Mouse (Mus musculus) cerebellum, adult 18-20 months (tissue): ENCODE data around the gene Sycp2.
"Not testable (repeated sequence)": the region's sequence is repeated elsewhere in the genome, so short reads cannot be mapped to it uniquely, and the experiment has no call there.

Source experiments
- DNase-seq, 2 experiments: peaks; one replicate each; pipeline ENCODE4 v3.0.0; 2021

Gene Sycp2

GRCm38 (mm10) chr2:178413481-178414260 is 6.2 kb upstream of the Sycp2 start:
- peak; percentile 23 to 46 for DNase-seq

GRCm38 (mm10) chr2:178413081-178413480 is 5.6 kb upstream of the Sycp2 start:
- no peak for DNase-seq

DNA sequence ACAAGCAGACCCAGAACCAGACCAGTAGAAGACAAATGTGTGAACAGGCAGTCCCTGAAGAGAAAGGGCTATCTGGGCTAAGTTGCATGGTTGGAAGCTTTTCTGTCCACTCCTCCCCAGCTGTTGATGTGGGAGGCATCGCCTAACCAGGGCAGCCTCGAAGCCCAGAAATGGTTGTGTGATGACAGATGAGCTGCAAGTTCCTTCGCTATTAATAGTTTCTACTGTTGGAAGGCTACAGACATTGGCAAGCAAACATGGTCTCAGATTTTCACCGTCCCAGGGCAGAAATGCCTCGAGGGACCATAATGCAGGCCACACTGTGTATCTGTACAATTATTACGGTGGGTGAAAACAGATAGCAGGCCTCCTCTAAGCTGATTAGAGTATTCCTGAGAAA is 5.1 kb upstream of the Sycp2 start:
- DNase-seq, result peak in 1 of 2 experiments; percentile 23

DNA sequence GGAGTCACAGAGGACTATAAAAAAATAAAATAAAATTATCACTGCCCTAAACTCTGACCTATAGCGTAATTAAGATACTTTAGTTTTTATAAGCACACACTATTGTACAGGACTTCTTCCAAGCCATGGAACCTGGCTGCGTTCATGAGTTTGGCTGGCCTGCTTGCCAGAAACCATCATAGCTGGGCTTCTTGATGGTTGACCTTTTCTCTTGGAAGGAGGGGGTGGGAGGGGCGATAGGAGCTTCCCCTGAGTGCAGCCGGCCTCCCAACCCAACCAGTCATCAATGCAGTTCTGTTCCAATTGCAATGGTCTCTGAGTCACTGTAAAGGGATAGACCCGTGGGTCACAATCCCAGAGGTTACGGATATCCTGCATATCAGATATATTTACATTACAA is 2.8 kb upstream of the Sycp2 start:
- no peak for DNase-seq

DNA sequence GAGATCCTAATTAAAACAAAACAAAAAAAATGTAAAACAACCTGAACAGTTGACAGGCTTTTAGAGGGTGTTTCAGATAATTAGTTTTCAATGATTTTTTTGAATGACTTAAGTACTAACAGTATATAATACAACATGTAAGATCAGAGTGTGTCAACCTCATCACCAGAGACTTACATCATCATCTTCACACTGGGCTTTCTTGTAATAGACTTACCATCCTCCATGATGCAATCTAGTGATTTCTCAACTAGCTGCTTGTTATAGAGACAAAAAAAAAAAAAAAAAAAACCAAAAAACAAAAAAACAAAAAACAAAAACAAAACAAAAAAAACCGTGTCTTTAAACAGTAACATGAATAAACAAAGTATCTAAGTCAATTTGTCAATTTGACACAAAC is 1.5 kb upstream of the Sycp2 start:
- DNase-seq, result no peak

GRCm38 (mm10) chr2:178342597-178342996 is 64.9 kb downstream of the Sycp2 start:
- DNase-seq, result no peak

DNA sequence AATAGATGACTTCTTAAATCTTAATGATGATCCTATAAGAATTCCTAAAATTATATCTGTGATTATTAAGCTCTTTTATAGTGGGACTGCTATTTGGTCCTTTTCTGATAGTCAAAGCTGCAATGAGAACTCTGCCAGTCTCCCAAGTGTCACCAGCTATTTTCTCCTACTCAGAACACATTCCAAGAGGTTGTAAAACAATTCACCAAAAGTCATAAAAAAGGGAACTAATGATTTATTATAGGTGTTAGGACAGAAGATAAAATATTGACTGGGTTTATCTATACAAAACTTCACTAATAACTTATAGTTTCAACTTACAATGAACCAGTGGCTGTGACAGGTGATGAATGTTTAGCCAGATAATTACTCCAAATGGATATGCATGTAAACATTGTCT is 65.4 kb downstream of the Sycp2 start:
- DNase-seq, result not testable (repeated sequence)

DNA sequence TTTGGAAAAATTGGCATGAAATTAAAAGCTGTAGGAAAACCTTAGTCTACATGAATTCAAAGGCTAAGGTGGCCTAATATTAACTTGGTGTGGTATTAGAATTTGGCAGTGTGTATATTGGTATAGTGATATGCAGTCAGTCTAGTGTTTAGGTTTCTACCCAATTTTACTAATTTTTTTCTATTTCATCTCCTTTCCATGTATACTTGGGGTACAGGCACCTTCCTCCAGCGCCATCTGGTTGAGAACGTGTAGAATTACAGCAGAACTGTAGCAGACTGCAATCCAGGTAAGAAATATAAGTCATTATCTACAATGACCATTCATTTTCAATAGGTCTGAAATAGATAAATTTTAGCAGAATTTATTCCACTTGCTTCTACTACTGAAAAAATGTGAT is 68.4 kb downstream of the Sycp2 start:
- DNase-seq, result peak in 1 of 2 experiments; percentile 44

GRCm38 (mm10) chr2:178337878-178338277 is 69.6 kb downstream of the Sycp2 start:
- no peak for DNase-seq

DNA sequence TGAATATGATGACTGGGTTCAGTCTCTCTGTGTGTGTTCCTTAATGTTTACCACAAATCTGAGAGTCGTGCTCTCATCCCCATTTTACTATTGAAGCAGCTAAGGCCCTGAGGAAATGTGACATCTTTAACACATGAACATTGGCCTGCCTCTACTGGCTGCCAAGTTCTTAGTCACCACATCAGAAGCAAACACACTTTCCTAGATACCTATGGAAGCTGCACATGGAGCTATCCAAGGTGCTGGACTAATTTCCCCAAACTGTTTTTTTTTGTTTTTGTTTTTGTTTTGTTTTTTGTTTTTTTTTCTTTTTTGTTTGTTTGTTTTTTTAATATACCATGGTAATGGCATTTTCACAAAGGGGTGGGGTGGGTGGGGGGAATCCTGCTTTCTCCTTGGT is 77.5 kb downstream of the Sycp2 start:
- DNase-seq, result no peak

DNA sequence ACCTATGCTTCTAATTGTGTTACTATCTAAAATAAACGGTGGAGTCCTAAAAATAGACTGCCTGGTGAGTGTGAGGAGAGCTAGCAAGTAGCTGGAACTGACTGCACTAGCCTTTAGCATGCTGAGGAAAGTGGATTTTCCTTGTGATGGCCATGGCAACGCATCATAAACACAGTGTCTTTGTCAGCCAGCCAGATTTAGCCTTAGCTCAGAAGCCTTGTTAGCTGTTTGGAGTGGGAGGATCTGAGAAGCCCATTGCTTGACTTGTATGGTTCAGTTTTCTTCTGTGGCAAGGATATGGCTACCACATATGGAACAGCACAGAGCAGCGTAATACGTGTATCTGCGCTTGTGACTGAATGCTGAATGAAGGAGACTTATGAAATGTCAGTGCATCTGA is 77.9 kb downstream of the Sycp2 start:
- no peak for DNase-seq

DNA sequence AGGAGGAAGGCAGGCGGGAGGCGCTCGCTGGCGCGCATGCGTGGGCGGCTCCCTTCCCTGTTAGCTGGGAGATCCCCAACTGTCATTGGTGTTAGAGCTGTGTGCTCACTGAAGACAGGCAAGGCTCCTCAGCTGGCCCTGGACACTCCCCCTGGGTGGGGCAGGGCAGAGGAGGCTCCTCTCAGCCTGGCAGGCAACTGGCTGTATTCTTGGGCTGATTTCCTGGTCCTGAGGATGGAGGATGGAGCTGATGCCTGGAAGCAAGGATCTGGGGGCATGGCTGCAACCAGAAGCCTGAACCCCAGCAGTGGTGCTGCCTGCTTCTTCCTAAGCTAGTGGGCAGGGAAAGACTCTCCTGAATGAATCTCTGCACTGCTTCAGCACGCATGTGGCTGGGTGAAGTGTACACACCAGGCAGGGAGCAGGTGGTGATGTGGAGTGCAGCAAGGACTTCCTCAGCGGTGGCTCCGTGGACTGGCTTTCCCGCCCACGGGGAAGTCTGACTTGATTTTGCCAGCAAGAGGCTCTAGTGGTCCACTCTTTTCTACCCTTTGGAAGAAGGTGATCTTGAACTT is 79.9 kb downstream of the Sycp2 start:
- DNase-seq, result peak; percentile 83 to 86

DNA sequence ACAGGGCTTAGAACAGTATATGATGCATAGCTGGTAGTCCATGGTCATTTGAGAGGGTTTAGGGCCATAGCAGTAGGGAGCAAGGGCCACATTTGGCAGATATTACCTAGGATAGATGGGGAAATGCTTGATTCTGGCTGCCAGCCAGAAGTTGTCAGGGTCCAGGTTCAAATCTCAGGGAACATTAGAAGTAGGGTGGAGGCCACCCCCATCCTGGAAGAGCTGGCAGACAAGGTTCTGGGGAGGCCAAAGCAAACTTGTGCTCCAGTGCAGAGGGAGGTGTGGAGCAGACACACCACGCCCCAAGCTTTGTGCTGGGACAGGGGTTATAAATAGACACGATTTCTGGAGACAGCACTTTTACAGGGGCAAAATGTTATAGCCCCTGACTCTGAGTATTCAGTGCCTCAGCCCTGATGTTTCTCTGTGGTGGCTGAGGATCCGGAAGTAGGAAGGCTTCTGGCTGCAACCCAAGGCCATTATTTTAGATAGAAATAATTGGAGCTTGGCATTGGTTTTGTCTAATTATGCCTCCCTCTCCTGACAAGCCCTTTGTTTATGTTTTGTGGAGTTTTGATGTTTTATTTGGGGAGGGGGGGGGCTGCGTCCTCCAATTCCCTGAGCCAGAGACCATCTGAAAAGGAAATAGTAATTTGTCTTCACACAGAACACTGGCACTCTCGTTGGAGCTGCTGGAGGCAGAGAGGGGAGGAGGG is 80.6 kb downstream of the Sycp2 start:
- DNase-seq, result peak in 1 of 2 experiments; percentile 19

- no peak for DNase-seq
These were observed 81.4 kb downstream of the Sycp2 start for GRCm38 (mm10) chr2:178326067-178326466.

- DNase-seq, result no peak
These were observed 82.7 kb downstream of the Sycp2 start for GRCm38 (mm10) chr2:178324818-178325217.

GRCm38 (mm10) chr2:178324410-178324809 is 83.1 kb downstream of the Sycp2 start:
- DNase-seq, result no peak

DNA sequence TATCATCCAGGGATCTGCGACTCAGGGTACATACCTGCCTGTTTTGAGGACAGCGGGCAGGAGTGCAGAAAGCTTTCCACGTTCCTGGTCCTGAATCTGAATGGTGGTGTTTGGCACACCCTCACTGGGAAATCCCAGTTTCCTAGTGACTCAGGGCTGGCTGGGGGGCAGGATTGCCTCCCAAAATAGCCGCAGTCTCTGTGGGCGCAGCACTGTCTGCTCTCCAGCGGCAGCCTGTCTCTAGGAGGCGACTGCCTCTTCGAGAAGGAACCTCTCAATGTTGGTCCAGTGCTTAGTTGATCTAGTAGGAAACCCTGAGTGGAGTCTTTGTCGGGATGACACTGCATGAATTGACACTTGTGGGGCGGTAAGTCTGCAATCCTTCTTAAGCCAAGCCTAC is 86.2 kb downstream of the Sycp2 start:
- no peak for DNase-seq

GRCm38 (mm10) chr2:178319766-178320165 is 87.7 kb downstream of the Sycp2 start:
- no peak for DNase-seq

- DNase-seq, result no peak
These were observed 91.2 kb downstream of the Sycp2 start for GRCm38 (mm10) chr2:178316281-178316680.

- no peak for DNase-seq
These were observed 93.9 kb downstream of the Sycp2 start for GRCm38 (mm10) chr2:178313539-178313938.

DNA sequence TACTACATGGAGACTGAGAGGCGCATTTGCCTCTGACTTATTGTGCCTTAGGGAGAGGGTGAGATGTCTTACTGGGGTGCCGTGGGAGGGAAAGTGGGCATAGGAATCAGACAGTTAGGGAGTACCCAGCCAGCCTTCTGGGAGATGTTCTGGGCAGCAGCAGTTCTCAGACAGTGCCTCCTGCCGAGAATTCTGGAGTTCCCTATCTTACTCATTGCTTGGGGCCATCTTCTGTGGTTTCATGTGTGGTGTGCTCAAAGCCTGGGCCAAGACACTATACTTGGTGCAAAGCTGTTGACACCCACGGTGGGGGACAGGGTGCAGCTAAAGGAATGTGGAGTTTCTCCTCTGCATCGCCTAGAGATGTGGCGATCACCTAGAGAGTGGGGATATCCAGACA is 102.8 kb downstream of the Sycp2 start:
- no peak for DNase-seq

DNA sequence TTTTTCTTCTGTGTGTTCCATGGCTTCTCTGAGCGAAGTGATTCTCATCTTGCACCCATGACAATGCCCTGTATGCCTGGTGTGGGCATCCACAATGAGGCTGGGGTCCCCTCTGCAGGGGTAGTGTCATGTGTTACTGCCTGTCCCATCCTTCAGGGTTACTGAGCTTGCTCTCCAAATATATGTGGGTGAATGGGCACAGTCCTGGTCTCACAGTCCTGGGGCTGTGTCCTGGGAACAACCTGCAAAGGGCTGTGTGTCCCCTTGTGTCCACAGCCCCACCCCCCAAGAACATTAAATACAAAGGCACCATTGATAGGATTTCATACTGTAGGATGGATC is 103.3 kb downstream of the Sycp2 start:
- no peak for DNase-seq

DNA sequence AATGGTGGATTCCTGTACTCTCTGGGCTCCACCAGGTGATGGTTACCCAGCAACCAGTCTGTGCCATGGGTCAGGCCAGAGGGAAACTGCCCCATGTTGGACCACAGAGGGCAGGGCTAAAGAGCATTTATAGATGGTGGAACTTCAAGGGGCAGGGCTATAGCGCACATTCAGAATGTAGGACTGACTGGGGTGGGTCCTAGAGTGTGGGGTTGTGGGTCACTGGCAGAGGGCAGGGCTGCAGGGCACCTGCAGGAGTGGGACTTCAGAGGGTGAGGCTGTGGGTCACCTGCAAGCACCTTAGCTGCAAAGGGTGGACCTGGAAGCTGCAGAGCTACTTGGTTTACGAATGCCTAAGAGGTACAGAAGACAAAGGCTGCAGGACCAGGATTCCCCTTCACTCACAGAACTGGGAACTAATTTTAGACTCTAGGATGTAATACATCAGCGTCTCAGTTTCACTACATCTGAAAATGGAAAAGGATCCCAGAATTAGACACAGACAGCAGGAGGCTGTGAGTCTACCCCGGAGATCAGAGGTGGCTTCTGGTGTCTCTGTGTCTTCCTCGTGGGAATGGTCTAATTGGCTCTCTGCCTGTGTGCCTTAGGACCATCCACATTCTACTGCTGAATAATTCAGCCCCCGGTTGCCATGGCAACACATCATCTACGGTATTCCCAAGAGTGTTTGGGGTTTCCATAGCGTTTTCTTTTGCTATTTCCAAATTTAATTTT is 103.9 kb downstream of the Sycp2 start:
- DNase-seq, result no peak
